Mouse (Mus musculus): ENCODE data around the gene Fnbp1l. TPM values are rescaled to one million over a fixed set of nuclear protein-coding genes. Genes with fewer than 3 reads are reported as not detected.

Fnbp1l gene
- total RNA-seq (2021), result 10 to 100 TPM; 63.6 to 64.1 TPM

DNA sequence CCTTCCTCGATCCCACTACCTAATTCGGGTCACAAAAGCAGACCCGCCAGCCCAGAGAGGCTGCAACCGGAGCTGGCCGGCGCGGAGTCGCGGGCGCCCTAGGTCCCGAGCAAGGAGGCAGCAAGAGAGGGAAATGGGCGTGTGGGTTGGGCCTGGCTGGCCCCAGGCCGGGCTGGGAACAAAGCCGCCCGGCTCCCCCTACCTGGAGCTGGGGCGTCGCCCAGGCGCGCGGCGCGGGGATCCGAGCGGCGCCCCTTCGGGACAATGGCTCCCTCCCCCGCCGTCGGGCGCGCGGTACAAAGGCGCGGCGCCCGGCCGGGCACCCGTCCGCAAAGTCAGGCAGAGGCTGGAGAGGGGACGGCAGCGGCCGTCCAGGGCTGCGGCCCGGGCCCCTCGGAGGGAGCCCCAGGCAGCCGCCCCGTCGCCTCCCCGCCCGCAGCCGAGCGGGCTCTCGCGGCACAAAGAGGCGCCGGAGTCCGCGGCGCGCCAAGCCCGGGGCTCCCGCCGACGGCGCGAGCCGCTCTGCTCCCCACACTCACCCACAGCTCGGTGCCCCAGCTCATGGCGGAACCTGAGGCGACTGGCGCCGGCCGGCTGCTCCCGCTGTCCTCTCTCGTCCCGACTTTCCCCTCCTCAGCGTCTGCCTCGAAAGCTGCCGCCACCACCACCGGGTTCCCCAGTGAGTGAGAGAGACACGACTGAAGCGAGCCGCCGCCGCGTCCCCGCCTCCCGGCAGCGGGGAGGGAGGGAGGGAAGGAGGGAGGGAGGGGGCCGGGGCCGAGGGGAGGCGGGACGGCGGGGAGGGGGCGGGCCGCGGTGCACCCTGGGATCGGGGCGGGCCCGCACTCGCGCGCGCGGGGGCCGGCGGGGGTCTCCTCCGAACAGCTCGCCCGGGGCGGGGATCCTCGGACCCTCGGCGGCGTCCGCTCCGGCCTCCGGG lies at the start of gene Fnbp1l:
Gene Fnbp1l, minus strand, starts transcription at position 725 of the 940 bp plus-strand sequence.
- peak; percentile 85 for DNase-seq

DNA sequence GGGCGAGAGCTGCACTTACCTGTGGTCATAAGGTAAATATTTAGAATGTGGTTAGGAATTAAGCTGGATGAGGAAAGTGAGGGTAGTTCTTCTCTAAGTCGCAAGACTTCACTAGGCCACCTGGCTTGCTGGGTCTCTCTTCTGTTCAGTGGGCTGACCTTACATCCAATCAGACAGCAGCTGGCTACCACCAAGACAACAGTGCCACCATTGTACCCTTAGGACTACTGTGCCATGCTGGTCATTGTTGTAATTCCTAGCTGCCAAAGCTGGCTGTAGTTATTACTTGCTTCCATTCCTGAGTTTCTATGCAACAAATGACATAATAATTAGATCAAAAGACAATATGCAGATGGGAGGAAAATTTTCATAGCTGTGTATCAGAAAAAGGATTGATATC lies 41.3 kb upstream of the Fnbp1l start:
- DNase-seq, result no peak

DNA sequence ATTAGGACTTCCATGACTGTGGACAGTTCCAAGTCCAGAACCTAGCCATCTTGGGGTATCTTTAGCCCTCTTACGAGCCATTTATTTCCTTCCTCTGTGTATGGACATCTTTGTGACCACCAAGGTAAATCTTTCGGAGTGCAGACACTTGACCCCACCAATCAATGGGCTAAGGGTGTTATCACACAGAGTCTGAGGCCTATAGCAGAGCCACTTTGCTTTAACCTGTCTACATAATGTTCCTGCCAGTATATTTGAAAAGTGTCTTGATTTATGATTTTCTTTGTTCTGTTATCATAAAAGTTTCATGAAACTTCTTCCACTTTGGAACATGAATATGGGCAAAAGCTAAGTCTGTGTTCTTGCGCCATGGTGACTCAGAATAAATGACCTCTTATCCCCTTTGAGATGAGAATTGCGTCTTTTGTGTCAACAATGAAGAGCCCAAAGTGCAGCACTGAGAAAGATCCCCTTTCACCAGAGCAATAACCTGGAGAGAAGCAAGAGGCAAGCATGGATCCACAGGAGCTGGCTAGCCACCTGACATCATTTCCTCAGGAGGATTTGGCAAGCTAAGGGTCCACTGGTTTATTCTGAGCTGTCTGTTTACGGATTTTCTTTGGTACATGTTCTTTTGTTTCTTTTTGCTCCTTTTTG lies 39.9 kb upstream of the Fnbp1l start:
- no peak for DNase-seq

DNA sequence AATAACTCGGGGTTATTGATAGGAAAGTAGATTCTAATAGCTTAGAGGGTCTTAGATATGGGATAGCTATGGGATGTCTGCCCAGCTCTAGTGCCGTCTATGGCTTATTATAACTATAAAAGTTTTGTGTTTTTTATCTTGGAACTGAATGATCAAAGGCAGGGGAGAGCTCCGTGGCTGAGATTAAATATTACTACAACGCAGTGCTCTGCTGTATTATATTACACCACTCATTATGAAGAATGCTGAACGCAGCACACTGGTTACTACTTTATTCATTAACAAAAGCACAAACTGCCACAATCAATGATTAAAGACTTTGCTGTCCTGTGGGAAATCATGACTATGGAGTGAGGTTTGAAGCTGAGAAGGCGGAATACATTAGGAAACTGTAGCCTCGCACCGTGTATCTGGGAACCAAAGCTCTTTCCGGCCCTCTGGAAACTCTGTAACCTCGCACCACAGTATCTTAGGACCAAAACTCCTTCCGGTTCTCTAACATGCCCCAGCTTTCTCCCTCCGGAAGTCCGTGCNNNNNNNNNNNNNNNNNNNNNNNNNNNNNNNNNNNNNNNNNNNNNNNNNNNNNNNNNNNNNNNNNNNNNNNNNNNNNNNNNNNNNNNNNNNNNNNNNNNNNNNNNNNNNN lies 27.8 kb upstream of the Fnbp1l start:
- no peak for DNase-seq

DNA sequence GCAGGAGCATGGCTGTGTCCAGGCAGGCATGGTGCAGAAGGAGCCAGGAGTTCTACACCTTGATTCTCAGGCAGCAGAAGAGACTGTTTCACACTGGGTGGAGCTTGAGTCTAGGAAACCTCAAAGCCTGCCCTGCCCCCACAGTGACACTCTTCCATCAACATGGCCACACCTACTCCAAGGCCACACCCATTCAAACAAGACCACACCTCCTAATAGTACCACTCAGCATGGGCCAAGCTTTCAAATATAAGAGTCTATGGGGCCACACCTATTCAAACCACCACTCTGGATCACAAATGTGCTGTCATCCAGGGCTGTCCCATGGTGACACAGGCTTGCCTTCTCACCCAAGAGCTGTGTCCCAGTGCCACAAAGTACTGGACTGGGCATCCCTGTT lies 20.8 kb upstream of the Fnbp1l start:
- DNase-seq, result no peak

DNA sequence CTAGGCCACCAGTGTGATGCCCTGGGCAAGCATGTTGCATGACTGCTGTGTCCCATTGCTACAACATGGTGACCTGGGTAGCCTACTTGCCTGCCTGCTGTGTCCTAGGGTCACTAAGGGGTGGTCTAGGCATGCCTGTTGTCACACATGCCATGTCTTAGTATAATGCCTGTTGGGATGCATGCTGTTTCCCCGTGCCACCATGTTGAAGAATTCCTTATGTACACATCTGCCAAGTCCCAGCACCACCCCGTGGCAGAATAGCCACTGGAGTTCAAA lies 19.6 kb upstream of the Fnbp1l start:
- DNase-seq, result no peak

DNA sequence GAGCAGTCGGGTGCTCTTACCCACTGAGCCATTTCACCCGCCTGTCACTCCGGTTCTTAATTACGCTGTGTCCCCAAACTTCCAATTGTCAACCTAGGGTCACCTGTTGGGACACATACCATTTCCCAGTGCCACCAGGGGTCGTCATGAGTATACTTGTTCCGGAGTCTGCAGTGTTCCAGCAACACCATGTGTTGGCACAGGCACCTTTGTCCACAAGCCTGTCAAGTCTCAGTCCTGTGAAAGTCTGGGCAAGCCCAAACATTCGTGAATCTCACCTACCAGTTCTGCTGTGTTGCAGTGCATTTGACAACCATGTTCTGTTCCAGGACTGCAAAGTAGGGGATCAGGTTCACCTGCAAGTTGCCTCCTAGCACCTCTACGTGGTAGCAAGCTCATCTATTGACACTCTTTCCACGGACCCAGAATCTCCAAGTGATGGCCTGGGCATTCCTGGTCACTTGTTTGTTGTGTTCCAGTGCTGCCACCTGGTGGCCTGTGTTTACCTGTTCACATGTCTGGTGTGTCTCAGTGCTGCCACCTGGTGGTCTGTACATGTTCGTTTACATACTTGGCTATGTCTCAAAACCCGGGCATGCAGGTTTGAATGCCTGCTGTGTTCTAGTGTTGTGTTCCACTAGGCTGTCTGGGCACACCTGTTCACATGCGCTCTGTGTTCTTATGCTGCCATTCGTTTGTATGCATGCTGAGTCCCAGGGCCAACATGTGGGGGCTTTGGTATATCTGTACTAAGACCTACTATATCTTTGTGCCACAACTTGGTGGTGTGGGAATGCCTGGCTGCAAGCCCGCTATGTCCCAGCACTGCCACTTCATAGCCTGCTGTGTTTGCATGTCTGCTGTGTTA lies 19.0 kb upstream of the Fnbp1l start:
- DNase-seq, result peak; percentile 96

DNA sequence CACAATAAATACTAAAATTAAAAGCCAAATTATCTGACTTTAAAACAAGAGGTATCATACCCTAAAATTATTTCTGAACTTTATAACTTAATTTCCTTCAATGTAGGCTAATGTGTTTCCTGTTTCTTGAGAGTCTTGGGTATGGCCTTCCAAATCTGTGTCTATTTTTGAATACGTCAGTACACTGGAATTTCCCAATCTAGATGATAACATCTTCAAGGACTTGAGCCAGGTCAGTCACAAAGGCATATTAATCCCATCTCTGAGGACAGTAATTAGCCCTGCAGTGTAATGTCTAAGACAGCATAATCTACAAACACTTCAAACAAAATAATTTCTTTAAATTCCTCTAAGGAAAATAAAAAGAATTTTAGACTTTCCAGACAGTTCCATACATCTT lies 17.8 kb upstream of the Fnbp1l start:
- no peak for DNase-seq

DNA sequence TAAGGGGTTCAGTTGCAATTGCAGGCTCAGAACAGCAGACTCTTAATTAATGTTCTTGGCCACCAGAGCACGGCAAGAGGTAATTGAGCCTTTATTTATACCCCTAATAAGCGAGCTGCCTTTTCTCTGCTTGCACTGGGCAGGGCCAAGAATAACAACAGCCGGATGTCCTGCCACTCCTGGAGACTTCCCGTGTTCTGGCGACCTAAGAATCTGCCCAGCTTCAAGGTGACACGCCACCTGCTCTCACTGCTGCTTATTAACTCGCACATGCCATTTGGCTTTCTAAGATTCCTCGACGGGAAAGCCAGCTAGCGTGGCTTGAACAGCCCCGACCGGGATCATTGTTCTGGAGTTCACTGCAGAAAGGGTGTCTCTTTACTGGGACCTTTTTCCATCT lies 15.7 kb upstream of the Fnbp1l start:
- peak; percentile 48 for DNase-seq

DNA sequence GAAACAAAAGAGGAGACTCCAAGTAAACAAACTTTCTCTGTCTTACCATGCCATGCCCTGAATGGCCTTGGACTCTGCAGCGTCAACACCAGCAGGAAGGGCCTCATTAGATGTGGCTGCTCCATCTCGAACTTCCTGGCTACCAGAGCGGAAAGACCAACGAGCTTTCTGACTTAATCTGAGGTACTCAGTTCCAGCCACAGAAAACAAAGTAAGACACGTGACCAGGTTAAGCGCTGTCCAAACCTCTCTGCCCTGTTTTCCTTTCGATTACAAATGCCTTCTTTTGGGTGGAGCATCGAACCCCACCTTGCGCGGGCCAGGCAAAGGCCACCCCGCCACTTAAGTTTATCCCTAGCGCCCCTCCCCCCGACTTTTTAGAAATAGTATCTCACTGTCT lies 10.1 kb upstream of the Fnbp1l start:
- DNase-seq, result peak; percentile 29

DNA sequence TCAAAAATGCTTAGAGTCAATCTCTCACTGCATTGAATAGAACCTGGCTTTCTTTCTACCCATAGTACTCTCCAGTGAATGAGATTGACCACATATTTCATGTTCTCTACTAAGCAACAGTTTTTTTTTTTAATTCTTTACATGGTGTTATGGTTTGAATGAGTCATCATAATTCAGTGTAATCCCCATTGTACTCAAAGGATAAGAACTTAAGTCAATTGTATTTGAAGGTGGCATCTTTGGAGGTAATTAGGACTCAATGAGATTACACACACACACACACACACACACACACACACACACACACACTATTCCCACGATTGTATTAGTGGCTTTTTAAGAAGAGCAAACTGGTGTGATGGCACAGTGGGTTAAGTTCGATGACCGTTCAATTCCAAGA lies 9.4 kb upstream of the Fnbp1l start:
- no peak for DNase-seq

DNA sequence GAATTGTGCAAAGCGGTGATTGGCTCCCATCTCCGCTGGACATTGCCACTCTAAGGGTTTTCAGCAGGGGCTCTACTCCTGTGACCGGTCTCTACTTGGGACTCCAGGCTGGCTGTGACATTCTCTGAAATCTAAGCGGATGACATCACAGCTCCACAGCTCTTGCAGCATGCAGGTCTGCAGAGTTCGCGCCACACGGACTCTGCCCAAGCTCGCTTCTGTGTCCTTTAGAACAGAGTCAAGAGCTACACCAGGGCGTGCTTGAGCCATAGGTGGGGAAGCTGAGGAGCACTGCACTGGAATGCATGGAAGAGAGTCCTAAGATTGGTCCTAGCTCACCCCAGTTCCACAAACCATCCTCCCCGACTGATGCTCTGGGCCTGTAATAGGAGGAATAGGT lies 9.0 kb upstream of the Fnbp1l start:
- DNase-seq, result no peak

DNA sequence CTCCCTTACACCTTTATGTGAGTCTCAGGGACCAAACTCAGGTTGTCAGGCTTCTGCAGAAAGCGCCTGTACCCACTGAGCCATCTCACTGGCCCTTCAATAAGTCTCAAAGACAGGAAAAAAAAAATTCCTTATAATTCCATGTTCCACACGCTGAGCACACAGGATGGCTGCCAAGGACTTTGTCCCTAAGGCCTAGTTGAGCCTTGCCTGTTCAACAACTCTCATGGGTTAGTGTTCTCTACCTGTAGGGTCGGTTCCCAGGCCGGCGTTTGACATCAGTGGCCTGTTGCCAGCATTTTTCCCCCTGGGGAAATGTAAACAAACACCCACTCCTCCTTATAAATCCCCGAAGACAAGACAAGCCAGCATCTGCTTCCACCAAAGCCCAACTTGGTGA lies 8.3 kb upstream of the Fnbp1l start:
- no peak for DNase-seq

DNA sequence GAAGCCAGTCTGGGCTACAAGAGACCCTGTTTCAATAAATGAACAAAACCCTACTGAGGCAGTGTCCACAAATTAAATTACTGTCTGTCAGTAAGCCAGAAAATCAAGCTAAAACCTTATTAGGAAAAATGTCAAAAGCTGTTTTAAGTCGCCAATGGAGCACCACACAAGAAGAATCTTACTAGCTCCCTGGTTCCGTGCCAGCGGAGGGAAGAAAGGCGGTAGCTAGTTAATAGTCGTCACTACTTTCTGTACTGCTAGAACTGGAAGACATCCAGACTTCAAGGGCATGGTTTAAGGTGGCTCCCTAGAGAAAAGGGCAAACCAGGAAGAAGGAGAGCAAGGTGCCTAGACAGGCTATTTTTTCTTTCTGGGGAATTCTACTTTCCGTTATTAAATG lies 5.1 kb upstream of the Fnbp1l start:
- peak; percentile 45 for DNase-seq

DNA sequence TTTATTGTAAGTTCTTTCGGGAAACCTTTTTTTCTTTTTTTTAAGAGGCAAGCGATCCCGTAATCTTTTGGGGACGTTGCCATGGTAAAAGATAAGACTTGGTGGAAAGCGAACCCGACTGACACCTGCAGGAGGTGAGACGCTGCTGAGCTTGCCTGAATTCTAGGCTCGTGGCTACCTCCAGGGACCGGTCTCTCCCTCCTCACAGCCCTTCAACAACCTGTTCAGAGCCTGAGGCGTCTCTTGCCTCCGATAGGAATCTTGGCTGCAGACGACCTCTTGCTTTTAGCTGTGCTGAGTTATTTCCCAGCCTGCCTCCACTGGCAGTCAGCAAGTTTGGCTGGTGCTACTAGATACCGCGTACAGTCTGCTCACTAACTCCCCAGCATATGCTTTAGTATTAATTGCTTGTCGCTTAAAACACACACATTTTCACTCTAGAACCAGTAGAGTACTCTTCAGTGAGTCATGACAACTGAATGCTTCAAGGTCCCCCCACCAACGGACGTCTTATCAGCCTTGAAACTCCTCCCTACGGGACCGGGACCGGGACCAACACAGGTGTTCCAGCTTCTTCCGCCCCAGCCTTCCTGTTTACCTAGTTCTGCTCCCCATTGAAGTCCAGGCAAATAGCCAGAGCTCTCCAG lies 893 bp upstream of the Fnbp1l start:
- DNase-seq, result peak; percentile 42

DNA sequence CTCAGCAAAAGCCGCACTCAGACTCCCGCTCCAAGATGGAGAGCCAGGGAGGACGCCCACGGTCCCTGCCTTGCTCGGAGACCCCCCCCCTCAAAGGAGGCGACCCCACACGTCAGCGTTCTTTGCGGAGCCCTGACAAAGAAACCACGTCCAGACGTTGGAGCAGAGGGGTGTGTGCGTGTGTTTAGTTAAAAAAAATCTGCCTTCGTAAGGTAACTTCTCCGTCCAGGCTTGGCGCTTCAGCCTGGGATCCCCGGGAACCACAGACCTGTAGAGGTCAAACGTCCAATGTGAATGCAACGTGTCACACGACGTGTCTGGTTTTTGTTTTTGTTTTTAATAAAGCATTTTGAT lies 393 bp upstream of the Fnbp1l start:
- no peak for DNase-seq

DNA sequence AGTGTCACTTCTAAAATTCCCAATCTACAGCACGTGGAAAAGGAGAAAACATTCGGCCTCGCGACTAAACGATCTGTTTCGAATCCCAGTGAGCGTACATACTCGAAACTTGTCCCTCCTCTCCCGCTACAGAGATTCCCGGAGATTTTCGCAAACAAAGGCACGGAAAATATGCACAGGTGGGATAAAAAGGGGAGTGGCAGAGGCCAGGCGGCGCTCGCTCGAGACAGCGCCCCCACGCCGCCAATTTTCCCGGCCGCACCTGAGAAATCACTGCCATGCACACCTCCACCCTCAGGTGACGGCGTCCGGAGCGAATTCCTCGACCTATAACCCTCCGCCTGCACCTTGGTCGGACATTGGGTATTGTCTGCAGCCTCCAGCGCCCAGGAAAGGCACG lies 1.1 kb downstream of the Fnbp1l start:
- peak; percentile 30 for DNase-seq

DNA sequence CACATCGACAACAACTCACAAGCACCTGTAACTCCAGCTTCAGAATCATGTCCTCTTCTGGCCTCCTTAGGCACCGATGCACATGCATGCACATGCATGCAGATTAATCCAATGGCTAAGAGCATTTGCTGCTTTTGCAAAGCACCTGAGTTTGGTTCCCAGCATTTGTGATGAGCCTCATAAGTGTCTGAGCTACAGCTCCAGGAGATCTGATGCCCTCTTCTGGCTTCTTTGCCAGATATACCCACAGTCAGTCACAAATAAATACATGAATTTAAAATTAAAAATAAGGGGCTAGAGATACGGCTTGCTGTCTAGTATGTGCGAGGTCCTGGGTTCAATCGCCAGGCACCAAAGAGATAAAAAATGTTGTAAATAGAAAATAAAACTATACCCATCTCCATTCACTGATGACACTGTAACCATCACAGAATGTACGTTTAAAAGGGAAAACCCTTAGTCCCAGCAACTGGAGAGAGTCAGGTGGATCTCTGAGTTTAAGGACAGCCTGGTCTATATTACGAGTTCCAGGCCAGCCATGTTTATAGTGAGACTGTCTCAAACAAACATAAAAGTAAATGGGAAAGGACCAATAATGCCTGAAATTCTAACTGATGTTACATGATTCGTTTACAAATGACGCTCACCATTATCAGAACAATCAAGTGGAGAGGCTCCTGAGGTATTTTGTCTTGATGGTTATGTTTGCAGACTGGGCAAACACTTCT lies 1.7 kb downstream of the Fnbp1l start:
- DNase-seq, result no peak

DNA sequence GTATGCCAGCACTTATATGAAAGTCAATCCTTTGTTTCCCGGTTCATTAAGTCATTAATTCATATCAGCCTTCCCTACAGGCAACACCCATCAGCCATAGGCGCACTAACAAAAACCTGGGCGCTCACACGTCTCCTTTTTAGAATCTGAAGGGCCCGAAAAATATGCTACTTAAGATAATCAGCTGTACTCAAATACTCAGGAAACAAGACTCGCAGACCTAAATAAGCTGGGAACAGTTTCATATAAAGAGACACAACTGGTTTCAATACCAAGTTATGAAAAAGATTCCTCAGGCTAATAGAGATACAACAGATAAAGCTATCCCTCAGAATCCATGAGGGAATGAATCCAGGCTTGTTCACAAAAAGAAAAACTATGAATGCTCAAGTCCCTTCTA lies 7.0 kb downstream of the Fnbp1l start:
- no peak for DNase-seq

DNA sequence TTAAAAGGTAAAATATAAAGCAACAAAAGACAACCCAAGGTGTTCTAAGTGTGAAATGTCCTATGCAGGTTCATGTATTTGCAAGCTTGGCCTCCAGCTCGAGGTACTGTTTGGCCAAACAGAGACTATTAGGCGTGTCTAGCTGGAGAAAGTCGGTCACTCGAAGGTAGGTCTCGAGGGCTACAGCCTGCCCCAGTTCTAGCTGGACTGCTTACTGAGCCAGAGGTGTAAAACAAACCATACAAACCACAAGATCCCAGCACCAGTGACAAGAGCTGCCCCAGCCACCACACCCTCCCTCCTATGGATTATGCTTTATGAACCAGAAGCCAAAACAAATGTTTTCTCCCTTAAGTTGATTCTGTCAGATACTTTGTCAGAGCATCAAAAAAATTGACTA lies 7.8 kb downstream of the Fnbp1l start:
- DNase-seq, result no peak

DNA sequence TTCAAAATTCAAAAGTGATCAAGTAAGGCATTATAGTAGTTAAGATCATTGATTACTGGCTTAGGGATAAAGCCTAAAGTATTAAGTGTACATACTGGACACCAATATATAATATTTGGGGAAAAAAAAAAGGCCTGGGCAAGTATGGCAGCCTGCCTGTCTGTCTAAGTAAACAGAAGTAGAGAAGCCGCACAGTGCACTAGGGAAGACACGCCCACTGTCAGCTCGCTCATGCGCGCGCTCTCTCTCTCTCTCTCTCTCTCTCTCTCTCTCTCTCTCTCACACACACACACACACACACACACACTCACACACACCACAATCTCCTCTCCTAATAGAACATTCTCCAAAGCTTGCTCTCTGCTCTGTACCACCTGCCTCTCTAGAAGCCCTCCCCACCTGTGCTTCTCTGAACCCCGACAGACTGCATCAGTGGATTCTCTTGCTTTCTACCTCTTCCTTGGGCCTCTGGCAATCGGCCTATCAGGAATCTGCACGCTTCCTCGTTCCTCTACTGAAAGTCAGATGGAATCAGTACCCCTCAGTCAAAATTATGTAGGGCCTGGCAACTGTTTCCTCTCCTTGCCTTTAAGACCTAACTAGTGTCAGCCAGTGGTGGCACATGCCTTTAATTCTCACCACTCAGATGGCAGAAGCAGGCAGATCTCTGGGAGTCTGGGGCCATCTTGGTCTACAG lies 13.3 kb downstream of the Fnbp1l start:
- no peak for DNase-seq
